Mouse (Mus musculus) E14TG2a.4 (cell line): ENCODE measurements around the gene Fga.

Experiments
- CTCF ChIP-seq: conservative IDR thresholded peaks from 2 replicates; pipeline ENCODE4 v1.5.1; 2014; ENCODE audit warnings: low read length
- POU5F1 ChIP-seq: IDR thresholded peaks from 2 replicates; pipeline ENCODE4 v1.6.1; 2014; ENCODE audit warnings: low read length, borderline replicate concordance

- TF ChIP-seq CTCF (no peak), POU5F1 (no peak)
Observed at GRCm38 (mm10) chr3:83010291-83010690, 15.6 kb upstream of the Fga start.
